Mouse (Mus musculus): ENCODE measurements at regions not wholly inside any gene's neighbourhood (a gene's known extent, or its start where the extent isn't known, plus 50 kb on each side); places are given as distances from the start of the nearest gene placed in this dataset.

DNA sequence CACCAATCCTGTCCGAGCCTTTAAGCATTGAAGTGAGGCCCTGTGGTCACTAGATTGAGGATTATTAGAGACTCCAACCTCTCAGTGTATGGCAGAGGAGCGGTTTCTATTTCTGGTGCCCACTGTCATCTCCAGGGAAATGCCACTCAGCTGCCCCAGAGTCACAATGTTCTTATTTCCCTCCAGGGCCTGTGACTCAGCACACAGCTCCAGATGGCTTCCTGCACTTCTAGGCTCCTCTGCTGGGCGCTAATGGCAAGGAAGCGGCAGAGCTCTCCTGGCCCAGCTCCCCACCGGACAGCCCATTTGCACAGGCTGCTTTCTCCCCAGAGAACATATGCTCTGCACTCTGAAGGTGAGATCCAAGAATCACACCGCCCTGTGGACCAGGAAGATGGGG lies 75.8 kb upstream of the Cpeb4 start:
- TF ChIP-seq GABPA (IDR thresholded peaks at IDR 0.05; ENCODE audit: low read depth, low read length) = no peak
- TF ChIP-seq CTCF (IDR thresholded peaks at IDR 0.05 in 2 of 3, conservative IDR thresholded peaks at IDR 0.05 in 1 of 3; ENCODE audit: control insufficient read depth in 1 of 3, insufficient read depth in 1 of 3, low read depth in 2 of 3, low read length in 3 of 3, poor library complexity in 1 of 3, severe bottlenecking in 1 of 3) = no peak
- no peak for TF ChIP-seq ZNF384 (IDR thresholded peaks at IDR 0.05; ENCODE audit: low read depth, low read length)
- no peak for TF ChIP-seq SIN3A (IDR thresholded peaks at IDR 0.05; ENCODE audit: low read length)
- TF ChIP-seq MXI1 (IDR thresholded peaks at IDR 0.05; ENCODE audit: low read depth, low read length) = no peak
- TF ChIP-seq MEF2A (IDR thresholded peaks at IDR 0.05; ENCODE audit: extremely low read depth, insufficient replicate concordance, low read depth, low read length, poor library complexity, severe bottlenecking) = no peak
- TF ChIP-seq POLR2A (IDR thresholded peaks at IDR 0.05; ENCODE audit: control insufficient read depth in 1 of 2, insufficient read depth in 1 of 2, low read depth in 1 of 2, low read length in 2 of 2, poor library complexity in 1 of 2) = no peak
- TF ChIP-seq TAL1 (IDR thresholded peaks at IDR 0.05; ENCODE audit: low read length) = no peak
- TF ChIP-seq BHLHE40 (IDR thresholded peaks at IDR 0.05; ENCODE audit: borderline replicate concordance, low read depth, low read length) = no peak
- no peak for TF ChIP-seq EP300 (IDR thresholded peaks at IDR 0.05; ENCODE audit: low read depth in 1 of 2, low read length in 2 of 2)

Data from MEL (cell line).